Mouse (Mus musculus) midbrain, embryonic 15.5 days (tissue): ENCODE results near the gene Cadps. TPM values are rescaled to one million over a fixed set of nuclear protein-coding genes. Genes with fewer than 3 reads are reported as not detected.

ENCODE experiments used
- ATAC-seq: fragments of 200-750 bp; cut with Nextera tagmentation; replicated peaks from 2 replicates; pipeline ENCODE4 v1.8.0; 2017; ENCODE audit warnings: moderate TSS enrichment
- H3K27ac ChIP-seq: fragments of 300-500 bp; sonication (generic); 2 replicates; pipeline ENCODE4 v1.5.1; 2015; ENCODE audit warnings: mild to moderate bottlenecking, inconsistent platforms
- H3K27me3 ChIP-seq: fragments of 300-500 bp; sonication (generic); replicated peaks from 2 replicates; pipeline ENCODE4 v1.6.1; 2015; ENCODE audit warnings: inconsistent platforms
- H3K36me3 ChIP-seq: fragments of 300-500 bp; sonication (generic); replicated peaks from 2 replicates; pipeline ENCODE4 v1.6.1; 2015; ENCODE audit warnings: inconsistent platforms
- H3K4me1 ChIP-seq: fragments of 300-500 bp; sonication (generic); 2 replicates; pipeline ENCODE4 v1.6.1; 2015; ENCODE audit warnings: inconsistent platforms
- H3K4me2 ChIP-seq: fragments of 300-500 bp; sonication (generic); 2 replicates; pipeline ENCODE4 v1.6.1; 2015; ENCODE audit warnings: inconsistent platforms, mild to moderate bottlenecking, moderate library complexity
- H3K4me3 ChIP-seq: fragments of 300-500 bp; sonication (generic); 2 replicates; pipeline ENCODE4 v1.5.1; 2015; ENCODE audit warnings: mild to moderate bottlenecking, inconsistent platforms
- H3K9ac ChIP-seq: fragments of 300-500 bp; sonication (generic); 2 replicates; pipeline ENCODE4 v1.6.1; 2015; ENCODE audit warnings: mild to moderate bottlenecking, inconsistent platforms
- H3K9me3 ChIP-seq: fragments of 300-500 bp; sonication (generic); 2 replicates; pipeline ENCODE4 v1.6.1; 2016; ENCODE audit warnings: inconsistent platforms
- WGBS: fragments of 180-500 bp; shearing (Covaris S2); methylation state at CpG from one replicate; pipeline ENCODE4 v1.1.7; 2015; ENCODE audit warnings: mixed read lengths; 5-methylcytosine and 5-hydroxymethylcytosine counted together
- polyA plus RNA-seq: library from polyadenylated mRNA; unstranded; fragments of >200 nt; fragmentation: Nextera tagmentation; extraction: Ambion mirVana; gene quantifications from 2 replicates; pipeline ENCODE4 v1.2.1, GENCODE M21; 2015

The Cadps gene
- polyA plus RNA-seq, 1 experiment from 2014 or later: 43.8 TPM

DNA sequence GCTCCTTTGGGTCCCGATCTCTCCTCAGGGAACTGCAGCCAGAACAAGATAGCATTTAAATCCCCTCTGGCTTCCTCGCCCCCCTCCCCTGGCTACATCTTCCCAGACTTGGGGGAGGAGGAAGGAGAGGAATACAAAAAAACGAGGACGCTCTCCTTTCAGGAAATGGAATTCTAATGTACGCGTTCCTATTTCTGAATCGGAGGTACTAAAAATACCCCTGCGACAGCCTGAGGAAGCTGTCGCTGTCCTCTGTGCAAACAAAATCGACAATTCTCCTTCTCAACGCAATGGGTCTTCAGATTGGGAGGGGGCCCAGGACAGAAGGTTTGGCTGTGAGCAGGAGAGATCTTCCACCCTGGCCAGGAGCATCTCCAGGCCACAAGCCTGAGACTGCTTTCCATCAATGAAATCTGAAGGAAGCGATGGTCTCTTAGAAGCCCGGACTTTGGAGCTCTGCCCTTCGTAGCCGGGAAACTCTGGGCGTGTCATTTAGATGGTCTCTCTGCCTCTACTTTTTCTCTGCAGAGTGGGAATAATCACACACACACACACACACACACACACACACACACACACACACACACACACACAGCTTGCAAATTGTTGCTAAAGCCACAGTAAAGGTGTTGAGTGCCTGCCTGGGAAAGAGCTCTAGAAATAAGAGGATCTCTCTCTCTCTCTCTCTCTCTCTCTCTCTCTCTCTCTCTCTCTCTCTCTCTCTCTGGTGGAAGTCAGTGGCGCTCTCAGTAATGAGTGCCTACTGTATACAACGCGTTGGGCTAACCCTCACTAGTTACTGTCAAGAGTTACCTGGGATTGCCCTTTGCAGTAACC, 482.4 kb downstream of the Cadps start:
- peaks cover 19% of the 10 kb centered on the region for H3K4me1 ChIP-seq
- H3K27me3 ChIP-seq: peaks cover 77% of the 10 kb centered on the region
- under 1% methylated on average over 19 of the region's 19 CpGs for WGBS
- no peak for ATAC-seq
- H3K9me3 ChIP-seq: no peaks in the 10 kb centered on the region
- H3K4me3 ChIP-seq: no peak overlapping the region
- H3K27ac ChIP-seq: no peak overlapping the region
- no peak overlapping the region for H3K9ac ChIP-seq
- no peak overlapping the region for H3K4me2 ChIP-seq
- H3K36me3 ChIP-seq: no peaks in the 10 kb centered on the region

DNA sequence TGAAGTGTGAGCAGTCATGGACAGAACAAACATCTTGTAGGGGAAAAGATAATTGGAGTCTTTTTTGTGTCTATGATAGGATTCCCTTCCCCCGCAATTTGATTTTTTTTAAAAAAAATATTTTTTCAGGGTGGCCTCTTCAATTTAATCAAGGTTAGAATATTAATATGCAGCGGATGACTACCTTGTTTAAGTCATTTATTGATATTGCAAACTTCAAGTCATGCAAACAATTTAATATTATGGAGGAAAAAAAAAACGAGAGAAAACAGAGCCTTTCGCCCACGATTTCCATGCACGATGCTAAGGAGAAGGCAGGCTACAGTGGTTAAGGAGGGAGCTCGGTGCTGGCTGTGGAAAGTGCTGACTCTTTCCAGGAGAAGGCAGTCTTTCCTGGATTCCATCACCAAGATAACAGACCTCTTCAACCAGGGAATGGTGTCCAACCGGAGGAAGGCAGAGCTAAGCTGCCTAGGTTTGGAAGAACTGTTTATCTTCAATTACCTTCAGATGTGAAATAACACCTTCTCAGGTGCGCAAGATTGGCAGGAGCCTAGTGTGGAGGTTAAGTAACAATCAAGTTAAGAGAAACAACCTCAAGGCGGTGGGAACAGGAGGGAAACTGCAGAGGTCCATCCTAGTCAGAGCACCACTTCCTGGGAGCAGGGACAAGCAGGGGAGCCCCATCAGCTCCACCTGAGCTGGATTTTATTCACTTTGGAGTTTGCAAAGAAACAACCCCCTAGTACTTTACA, 483.9 kb downstream of the Cadps start:
- ATAC-seq: no peak
- Histone ChIP-seq H3K9me3 (no peaks in the 10 kb centered on the region), H3K4me2 (no peak overlapping the region), H3K27ac (no peak overlapping the region), H3K27me3 (peaks cover 77% of the 10 kb centered on the region), H3K36me3 (no peaks in the 10 kb centered on the region), H3K4me1 (peaks cover 8% of the 10 kb centered on the region; the same call in 1 of the 2 replicates), H3K4me3 (no peak overlapping the region), H3K9ac (no peak overlapping the region)
- WGBS: 2% methylated on average over 10 of the region's 10 CpGs

DNA sequence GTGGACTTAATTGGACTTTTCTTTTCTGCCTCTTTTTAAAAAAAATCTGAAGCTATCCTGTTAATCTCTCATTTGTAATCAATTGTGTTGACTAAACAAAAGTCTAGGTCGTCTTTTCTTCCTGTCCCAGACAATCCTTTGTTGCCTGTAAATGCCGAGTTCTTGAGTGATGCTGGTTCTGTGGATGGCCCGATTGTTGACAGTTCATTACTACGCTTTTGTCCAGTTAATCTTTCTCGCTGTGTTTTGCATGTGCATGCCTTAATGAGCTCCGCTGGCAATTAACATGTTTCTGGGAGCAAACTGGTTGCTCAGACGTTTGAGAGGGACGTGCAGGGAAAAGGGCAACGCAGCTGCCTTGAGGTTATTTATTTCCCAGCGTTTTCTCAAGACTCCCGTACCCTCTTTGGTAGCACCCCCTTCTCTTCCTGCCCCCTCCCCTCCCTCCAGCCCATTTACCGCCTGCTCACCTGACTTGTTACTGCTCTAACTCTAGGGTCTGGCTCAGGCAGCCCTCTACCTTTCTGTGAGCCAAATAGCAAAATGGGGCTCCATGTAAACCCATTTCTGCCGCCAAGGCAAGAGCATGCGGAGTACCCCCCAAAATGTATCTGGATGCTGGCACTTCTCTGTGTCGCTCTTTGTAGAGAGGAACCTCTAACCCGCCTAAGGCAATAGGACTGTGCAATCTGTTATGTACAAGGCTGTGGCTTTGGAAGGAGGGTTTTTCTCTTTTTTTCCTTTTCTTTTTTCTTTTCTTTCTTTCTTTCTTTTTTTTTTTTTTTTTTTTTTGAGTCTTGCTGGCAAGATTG, 484.7 kb downstream of the Cadps start:
- H3K27ac ChIP-seq: no peak overlapping the region
- H3K4me1 ChIP-seq: peaks cover 8% of the 10 kb centered on the region; the same call in 1 of the 2 replicates
- under 1% methylated on average over 16 of the region's 16 CpGs for WGBS
- H3K9ac ChIP-seq: no peak overlapping the region
- no peak overlapping the region for H3K4me3 ChIP-seq
- peaks cover 76% of the 10 kb centered on the region for H3K27me3 ChIP-seq
- no peak overlapping the region for H3K4me2 ChIP-seq
- ATAC-seq: peak; percentile 22; the same call in 1 of the 2 replicates
- H3K9me3 ChIP-seq: no peaks in the 10 kb centered on the region
- no peaks in the 10 kb centered on the region for H3K36me3 ChIP-seq

DNA sequence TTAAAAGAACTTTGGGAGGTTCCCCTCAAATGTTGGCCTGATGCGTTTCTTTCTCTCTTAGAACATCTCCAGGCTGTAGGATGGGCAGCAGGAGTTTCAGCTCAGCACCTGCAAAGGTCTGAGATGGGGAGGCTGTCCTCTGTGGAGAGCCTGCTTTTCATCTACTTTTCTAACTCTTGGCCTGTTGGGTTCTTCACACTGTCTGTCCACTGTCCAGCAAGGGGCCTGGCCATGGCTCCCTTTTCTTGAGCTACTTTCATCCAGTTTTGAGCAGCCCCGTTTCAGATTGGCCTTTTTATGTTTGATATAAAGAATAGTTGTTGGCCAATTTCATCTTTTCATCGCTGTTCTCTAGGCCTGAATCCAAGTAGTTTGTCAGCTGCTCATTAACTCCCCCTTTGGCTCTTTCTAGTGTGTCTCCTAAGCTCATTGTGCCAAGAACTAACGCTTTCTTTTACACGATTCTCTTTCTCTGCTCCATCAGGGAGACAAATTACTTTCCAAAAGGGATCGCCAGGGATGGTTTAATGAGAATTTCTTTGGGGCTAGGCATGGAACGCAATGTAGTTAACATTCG, 485.4 kb downstream of the Cadps start:
- H3K4me2 ChIP-seq: no peak overlapping the region
- H3K9ac ChIP-seq: no peak overlapping the region
- ATAC-seq: no peak
- H3K27ac ChIP-seq: no peak overlapping the region
- no peaks in the 10 kb centered on the region for H3K9me3 ChIP-seq
- 4% methylated on average over 8 of the region's 8 CpGs for WGBS
- H3K4me1 ChIP-seq: peaks cover 8% of the 10 kb centered on the region; the same call in 1 of the 2 replicates
- H3K4me3 ChIP-seq: no peak overlapping the region
- no peaks in the 10 kb centered on the region for H3K36me3 ChIP-seq
- H3K27me3 ChIP-seq: peaks cover 78% of the 10 kb centered on the region

DNA sequence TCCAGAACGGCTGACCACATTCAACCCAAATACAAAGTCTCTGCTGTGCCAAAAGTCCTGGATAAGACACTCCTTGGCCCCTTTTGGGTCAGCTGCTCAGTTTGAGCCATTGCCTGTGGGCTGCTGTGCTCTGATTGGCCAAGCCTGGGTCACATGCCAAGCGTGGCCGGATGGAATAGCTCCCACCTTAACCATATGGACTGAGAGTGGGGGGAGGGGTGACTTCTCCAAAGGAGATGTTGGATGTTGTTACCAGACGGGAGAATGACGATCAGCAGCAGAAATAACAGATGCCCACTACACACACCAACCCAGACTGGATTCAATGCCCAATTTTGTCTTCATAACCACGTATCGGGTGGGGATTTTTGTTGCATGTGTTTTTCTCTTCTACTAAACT, 488.0 kb downstream of the Cadps start:
- Histone ChIP-seq H3K27me3 (peaks cover 69% of the 10 kb centered on the region), H3K27ac (no peak overlapping the region), H3K9me3 (no peaks in the 10 kb centered on the region), H3K4me2 (no peak overlapping the region), H3K4me1 (peaks cover 5% of the 10 kb centered on the region; the same call in 1 of the 2 replicates), H3K9ac (no peak overlapping the region), H3K4me3 (no peak overlapping the region), H3K36me3 (no peaks in the 10 kb centered on the region)
- WGBS: 52% methylated on average over 7 of the region's 7 CpGs
- no peak for ATAC-seq

DNA sequence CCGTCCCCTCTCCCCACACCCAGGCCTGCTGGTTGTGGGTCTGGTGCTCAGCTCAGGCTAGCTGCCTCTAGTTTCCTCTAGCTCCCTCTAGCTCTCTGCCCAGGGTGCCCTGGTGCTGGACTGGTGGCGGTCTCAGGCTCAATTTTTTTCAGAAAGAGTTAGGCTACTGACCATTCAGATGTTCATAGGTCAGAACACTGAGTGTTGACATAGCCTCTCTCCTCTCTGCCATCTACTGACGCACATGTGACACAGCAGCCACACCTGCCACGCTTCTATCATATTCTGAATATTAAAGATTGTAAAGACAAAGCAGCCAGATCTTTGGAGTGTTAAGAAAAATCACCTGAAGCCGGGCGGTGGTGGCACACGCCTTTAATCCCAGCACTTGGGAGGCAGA, 489.3 kb downstream of the Cadps start:
- H3K36me3 ChIP-seq: no peaks in the 10 kb centered on the region
- H3K27me3 ChIP-seq: peaks cover 59% of the 10 kb centered on the region

More for the DNA sequence above, 489.3 kb downstream of the Cadps start:
- Histone ChIP-seq H3K9ac (no peak overlapping the region), H3K9me3 (no peaks in the 10 kb centered on the region), H3K4me1 (peaks cover 5% of the 10 kb centered on the region; the same call in 1 of the 2 replicates), H3K27ac (no peak overlapping the region), H3K4me2 (no peak overlapping the region), H3K4me3 (no peak overlapping the region)
- ATAC-seq: no peak
- WGBS: 87% methylated on average over 7 of the region's 7 CpGs
